Mouse (Mus musculus) lung, postnatal 0 days (tissue): ENCODE results near the gene Phb.

Source experiments
- CTCF ChIP-seq: IDR thresholded peaks from 2 replicates; pipeline ENCODE4 v1.5.1; 2016; ENCODE audit warnings: antibody characterized with exemption, mild to moderate bottlenecking
- EP300 ChIP-seq: IDR thresholded peaks from 2 replicates; pipeline ENCODE4 v1.6.1; 2016; ENCODE audit warnings: antibody characterized with exemption, mild to moderate bottlenecking, control low read depth

GRCm38 (mm10) chr11:95704032-95704969 lies 37.5 kb downstream of the Phb start:
- TF ChIP-seq EP300 (no peak), CTCF (no peak)
